Mouse (Mus musculus): ENCODE measurements around the gene Mbnl2.

Gene Mbnl2

DNA sequence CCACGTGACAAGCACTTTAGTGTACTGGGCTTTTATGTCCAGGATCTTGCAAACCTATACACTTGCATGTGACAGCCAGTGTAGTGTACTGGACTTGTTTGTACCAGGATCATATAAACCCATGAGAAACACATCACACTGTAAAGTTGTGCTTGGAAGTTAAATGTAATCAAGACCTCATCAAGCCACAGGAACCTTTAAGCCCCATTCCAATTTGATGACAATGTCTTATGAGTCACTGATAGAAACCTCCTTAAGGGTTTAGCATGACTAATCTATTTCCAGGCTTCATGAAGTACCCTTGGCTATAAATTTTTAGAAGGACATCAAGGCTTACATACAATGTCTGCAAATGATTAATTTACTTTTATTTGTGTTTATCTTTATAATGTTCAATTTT lies 47.6 kb downstream of the Mbnl2 start:
- peak; percentile 51 for DNase-seq (ENCODE audit: extremely low read depth, insufficient read length, low spot score)

DNA sequence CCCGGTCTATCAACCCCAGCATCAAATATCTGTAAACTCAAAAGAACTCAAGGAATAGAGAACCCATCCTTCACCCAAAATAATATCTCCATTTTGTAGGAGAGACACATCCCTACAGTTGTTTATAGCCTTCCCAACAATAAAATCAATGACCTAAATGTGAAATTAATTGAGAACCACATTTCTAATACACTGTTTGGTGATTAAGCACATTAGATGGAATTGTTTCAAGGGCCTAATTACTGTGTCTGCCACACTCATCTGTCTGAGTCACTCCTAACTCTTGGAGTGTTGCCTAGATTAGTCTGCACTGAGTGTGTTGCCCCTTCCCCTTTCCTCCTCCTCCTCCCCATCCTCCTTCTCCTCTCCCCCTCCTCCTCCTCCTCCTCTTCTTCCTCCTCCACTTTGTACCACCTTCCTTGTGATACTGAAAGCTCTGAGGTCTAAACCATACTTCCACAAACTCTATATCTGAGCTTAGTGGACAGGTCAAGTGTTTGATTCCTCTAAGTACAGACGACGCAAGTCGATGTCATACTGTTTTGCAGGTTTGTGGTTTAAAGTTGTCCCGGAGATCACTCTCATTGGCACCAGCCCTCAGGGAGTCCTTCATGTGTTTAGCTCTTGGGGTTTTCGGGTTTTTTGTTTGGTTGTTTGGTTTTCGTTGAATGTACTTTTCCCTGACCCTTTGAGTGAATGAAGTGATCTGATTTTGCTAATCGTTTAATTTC lies 48.8 kb downstream of the Mbnl2 start:
- no peak for DNase-seq (ENCODE audit: extremely low read depth, insufficient read length, low spot score)

DNA sequence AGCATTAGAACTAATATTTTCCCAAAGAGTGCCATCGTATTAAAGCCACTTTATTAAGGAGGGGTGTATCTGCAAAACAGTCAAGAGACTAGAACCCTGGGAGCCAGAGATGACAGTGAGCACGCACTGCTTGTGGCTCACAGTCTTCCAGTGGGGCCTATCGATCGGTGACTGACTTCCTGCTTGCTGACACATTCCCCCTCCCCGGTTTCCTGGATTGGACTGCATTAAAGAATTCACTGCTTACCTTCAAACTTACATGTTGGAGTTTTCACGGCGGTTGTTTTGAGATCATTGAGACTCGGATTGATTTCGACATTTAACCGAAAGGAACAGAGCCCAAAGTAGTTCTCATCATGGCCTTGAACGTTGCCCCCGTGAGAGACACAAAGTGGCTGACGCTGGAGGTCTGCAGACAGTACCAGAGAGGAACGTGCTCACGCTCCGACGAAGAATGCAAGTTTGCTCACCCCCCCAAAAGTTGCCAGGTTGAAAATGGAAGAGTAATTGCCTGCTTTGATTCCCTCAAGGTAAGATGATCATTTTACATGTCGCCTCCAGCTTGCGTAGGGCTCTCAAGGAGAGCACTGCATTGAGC lies 49.5 kb downstream of the Mbnl2 start:
- no peak for DNase-seq (ENCODE audit: extremely low read depth, insufficient read length, low spot score)

DNA sequence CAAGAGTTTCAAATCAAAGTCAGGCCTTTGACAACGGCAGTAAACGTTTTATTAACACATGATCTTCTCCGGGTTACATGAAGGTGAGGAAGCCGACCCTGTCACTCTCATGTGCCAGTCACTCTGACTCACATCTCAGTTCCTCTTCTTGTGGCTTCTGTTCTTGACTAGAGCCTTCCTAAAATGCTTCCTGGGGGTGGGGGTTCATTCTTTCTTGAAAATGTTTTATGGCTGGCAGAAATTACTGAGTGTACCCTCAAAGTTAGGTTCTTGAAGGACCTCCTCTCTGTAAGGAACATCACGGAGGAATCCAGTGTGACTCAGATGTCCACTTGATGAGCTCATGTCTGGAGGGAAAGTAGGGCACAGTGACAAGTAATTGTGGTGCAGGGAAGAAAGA lies 50.2 kb downstream of the Mbnl2 start:
- peak; percentile 43 for DNase-seq (ENCODE audit: extremely low read depth, insufficient read length, low spot score)

DNA sequence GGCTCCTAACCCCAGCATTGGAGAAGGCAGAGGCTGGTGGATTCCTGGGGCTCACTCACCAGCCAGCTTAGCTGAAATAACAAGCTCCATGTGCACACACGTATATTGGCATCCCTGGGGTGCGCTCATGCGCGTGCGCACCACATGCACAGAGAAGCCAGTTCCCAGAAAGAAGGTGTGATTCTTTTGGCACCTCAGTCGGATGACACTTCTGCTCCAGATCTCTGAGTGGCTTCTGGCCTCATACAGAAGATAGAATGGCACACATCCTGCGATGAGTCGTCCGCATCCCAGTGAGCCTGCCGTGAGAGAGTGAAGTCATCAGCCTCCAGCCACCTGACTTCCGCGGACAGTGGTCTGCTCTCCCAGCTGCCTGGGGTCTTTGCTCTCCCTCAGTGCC lies 55.0 kb downstream of the Mbnl2 start:
- DNase-seq (ENCODE audit: extremely low read depth, insufficient read length, low spot score), result no peak

DNA sequence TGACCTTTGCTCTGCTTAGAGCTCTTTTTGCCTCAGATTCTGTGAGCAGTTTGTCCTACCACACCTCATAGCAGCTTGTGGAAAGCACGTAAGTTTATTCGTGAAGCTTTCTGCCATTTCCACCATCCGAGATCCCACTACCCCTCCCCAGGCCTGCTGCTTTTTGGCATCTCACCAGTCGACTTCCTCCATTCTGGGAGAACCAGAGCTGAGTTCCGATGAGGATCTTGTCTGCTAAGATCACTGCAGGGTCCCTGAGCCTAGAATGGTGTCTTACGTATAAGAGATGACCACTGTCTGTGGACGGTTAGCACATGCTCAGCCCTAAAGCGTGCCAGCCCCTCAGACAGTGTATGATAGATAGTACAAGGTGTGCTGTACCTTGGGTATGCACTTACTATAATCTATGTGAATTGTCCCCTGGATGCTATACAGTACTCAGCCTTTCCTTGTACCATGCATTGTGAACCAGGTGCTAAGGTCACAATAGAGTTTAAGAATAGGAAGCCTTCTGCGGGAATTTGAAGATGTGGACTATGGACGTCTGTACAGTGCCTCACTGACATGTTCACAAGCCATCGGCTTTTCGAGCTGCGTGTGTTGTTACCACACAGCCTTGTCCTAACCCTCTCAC lies 55.5 kb downstream of the Mbnl2 start:
- DNase-seq (ENCODE audit: extremely low read depth, insufficient read length, low spot score), result no peak

DNA sequence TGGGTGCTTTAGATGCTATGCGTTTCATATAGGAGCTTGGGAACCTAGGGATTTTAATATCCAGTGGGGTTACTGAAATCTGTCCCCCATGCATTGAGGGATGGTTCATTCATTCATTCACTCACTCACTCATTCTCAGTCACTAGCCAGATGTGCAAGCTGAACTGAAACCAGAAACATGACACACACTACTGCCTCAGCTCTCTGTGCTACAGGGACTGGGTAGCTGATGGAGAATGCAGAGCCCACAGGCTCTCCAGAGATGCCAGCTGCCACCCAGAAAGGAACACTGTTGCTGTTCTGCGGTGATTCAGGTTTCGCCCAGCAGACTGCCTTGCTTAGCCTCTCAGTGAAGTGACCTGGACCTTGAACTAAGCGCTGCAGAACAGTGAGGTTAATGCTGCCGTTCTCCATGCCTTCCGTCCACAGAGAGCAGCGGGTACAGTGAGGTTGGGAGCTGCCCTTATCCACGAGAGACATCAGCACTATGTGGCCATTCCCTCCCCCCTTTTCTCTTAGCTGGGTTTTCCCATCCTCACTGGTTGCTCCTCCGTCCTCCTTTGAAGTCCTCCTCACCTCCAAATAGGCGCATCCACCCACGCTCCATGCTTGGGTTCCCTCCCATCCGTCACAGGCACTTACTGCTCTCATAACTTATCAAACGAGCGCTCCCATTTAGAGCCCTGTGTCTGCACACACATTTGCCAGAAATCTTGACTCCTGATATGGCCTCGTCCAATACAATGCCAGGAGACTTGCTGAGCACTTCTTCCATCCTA lies 58.2 kb downstream of the Mbnl2 start:
- no peak for DNase-seq (ENCODE audit: extremely low read depth, insufficient read length, low spot score)

DNA sequence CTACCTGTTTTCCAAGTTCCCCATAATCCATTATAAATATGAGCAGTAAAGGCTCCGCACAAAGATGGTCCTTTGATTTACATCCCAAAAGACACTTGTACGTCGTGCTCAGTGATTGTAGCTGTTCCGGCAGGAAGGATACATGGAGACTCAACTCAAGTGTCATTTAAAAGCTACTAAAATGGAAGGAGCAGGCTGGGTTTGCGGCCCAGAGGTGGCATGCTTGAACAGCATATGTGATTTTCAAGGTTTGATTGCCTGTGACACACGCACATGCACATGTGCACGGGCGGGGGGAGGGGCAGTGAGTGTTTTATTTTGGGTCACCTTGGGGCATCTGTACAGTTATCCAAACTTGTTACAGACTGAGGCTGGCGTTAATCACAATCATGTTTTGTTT lies 59.9 kb downstream of the Mbnl2 start:
- DNase-seq (ENCODE audit: extremely low read depth, insufficient read length, low spot score), result no peak

DNA sequence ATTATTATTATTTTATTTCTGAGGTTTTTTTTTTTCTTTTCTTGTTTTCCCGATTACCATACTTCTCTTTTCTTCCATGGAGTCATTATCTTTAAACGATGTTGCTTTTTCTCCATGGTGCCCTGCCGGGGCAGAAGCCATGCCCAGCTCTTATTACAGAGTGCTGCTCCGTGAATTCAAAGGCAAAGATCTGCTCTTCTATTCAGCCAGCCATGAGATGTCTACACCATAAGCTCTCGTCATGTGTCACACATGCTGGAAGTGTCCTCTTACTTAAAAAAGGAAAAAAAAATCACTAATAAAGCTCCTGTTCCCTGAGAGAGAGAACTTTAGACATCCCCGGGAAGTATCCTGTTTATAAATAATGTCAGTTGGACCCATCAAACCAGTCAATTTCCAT lies 60.4 kb downstream of the Mbnl2 start:
- no peak for DNase-seq (ENCODE audit: extremely low read depth, insufficient read length, low spot score)

DNA sequence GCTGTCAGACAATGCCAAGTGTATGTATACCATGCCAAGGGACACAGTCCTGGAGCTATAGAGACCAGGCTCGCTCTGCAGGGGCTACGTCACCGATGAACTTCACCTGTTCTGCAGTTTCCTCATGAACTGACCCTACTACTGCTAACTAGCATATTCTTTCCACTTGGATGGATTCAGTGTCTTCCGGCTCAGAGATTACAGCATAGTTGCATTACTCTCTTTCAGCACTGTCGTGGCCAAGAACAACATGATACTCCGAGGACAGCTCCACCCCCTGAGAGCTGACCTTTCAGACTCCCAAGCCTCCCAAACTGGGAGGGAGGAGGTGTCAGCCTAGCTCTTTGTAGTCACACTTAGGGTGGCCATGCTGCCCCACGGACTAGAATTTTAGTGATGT lies 60.9 kb downstream of the Mbnl2 start:
- no peak for DNase-seq (ENCODE audit: extremely low read depth, insufficient read length, low spot score)

DNA sequence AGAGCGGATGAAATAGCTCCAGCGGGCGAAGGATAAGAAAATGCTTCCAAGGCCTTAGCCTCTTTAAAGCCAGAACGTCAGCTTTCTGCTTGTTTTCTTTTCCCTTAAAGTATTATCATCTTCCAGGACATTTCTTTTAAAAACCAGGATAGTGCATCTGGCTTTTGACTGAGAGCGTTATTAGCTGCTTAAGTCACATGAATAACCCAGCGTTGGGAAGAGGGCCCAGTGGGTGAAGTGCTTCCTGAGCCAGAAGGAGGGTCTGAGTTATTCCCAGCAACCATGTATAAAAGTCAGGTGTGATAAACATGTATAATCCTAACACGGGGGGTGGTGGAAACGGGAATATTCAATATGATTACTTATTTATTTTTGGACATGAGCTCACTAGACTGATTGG lies 61.4 kb downstream of the Mbnl2 start:
- no peak for DNase-seq (ENCODE audit: extremely low read depth, insufficient read length, low spot score)

DNA sequence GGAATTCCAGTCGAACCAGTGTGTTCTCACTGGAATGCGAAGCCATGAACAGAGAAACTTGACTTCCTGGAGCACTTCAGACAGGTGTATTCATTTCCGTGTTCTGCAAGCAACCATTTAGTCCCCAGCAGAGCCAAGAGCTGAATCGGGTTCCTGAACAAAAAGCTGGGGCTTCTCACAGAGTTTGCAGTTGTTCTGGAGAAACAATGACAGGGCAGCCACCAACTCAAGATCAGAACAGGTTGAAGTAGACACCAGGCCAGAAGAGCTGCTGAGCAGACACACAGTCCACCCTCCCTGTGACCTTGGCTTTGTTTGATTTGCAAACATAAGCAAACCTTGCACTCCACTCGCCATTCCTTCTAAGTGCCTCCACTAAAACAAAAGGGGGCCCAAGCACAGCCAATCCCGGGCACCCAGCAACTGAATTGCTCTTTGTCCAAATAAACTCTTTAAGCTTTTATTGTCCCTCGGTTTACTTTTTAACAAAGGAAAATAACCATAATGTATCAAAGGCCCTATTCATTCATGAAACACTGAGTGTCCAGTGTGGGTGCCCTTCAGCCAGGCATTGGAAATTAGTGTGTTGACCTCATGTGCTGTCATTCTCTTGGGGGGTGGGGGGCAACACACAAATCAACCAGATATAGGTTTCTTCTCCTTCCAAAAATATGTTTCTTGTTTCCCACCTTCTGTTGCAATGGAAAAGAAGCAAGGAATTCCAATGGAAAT lies 62.4 kb downstream of the Mbnl2 start:
- DNase-seq (ENCODE audit: extremely low read depth, insufficient read length, low spot score), result no peak

DNA sequence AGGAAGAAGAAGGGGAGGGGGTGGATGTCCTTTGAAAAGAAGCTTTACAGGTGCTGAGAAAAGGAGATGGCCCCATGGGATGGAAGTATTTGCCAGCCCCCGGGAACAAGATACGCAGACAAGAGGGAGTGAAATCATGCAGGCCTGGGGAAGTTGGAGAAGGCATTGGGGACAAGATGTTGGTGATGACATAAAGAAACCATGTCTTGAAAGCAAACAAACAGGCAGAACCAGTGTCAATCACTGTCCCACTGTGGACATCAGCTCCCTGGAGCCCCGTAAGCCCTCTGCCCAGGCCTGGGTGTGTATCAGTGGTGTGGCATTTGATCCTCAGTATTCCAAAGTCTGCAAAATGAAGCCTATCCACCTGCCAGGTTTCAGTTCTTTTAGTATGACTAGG lies 63.2 kb downstream of the Mbnl2 start:
- DNase-seq (ENCODE audit: extremely low read depth, insufficient read length, low spot score), result no peak

DNA sequence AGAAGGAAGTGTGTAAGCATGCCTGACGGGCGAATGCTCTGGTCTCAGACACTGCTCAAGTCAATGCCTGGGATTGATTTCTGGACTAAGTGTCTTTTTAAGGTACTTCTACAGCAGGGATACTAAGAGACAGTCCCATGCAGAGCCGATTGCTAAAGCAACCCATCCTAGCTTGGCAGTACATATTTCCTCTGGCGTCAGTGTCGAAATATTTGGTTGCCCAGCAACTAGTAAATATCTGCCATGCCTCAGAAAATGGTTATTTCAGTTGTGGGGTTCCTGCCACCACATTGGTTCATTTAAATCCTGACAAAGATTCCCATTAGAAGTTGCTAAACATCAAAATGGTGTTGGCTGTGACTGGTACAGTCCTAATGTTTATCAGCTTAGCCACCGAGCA lies 66.4 kb downstream of the Mbnl2 start:
- DNase-seq (ENCODE audit: extremely low read depth, insufficient read length, low spot score), result no peak

DNA sequence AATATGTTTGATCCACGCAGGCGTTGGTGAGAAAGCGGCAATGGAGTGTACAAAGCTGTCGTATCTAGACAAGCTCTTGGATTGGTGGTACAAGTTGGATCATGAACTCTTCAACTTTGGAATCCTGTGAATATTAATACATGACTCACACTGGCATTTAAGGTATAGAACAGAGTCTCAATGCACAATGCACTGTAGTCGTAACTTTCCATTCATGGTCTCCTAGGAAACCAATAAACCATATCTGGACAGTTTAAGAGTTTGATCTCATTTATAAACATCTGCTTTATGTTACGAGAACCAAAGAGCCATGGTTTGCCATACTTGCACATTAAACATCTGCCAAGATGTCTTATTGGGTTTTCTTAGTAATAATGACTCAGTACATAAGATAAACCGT lies 66.9 kb downstream of the Mbnl2 start:
- no peak for DNase-seq (ENCODE audit: extremely low read depth, insufficient read length, low spot score)

DNA sequence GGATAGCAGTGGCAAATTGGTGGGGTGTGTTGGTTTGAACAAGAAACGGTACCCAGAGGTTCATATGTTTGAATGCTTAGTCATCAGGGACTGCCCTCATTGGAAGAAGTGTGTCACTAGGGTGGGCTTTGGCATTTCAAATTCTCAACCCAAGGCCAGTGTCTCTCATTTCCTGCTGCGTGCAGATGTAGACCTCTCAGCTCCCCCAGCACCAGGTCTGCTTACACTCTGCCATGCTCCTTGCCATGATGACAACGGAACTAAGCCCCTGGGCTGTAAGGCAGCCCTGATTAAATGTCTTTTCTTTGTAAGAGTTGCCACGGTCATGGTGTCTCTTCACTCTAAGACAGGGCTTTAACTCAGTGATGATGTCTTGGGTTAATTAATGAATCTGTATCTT lies 69.2 kb downstream of the Mbnl2 start:
- no peak for DNase-seq (ENCODE audit: extremely low read depth, insufficient read length, low spot score)

DNA sequence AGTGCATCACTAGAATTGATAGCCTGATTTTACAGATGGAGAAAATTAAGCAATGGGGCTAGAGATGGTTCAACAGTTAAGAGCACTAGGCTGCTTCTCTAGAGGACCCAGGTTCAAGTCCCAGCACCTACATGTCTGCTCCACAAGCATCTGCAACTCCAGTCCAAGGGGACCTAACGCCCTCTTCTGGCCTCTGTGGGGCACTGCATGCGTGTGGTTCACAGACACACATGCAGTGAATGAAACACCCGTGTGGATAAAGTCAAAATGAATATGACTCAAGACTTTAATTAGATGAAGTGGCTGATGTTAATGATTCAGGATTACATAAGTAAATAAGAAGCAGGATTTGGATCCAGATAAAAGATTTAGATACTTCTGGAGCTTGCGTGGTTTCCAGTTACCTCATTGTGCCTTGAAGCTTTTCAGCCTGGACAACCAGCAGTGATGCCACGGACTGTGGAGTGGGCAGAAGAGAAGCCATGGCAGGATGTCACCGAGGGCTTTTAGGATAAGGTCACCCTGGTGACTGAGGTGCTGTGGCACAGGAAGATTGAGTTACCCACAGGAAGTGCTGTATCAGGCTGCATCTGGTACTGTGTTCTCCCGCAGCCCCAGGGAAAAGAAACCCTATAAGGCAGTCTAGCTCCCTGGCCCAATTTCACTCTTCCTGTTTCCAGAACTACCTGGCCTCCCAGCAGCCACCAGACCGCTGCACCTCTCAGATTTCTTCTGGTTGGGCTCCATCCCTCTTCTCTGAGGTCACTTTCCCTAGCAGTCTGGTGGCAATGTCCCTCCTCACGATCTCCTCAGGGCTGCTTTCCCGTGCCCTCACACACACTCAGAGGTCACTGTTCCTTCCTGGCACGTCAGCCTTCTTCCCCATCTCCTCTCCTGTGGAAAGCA lies 72.2 kb downstream of the Mbnl2 start:
- no peak for DNase-seq (ENCODE audit: extremely low read depth, insufficient read length, low spot score)

DNA sequence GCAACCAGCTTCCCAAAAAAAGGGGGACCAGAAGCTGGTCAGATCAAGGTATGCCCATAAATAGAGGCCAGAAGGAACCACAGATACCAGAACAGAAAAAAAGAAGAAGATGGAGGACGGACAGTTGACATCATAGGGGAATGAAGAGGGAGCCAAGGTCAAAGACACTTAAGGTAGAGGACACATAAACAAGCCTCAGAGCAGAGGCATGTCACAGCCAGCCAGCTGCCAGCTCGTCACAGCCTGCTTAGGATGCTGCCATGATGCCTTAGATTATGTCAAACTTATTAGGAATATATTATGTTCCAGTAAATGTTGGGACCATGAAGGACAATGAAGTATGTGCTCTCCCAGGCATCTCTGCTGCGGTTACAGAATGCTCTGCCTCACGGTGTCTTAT lies 73.9 kb downstream of the Mbnl2 start:
- DNase-seq (ENCODE audit: extremely low read depth, insufficient read length, low spot score), result no peak

DNA sequence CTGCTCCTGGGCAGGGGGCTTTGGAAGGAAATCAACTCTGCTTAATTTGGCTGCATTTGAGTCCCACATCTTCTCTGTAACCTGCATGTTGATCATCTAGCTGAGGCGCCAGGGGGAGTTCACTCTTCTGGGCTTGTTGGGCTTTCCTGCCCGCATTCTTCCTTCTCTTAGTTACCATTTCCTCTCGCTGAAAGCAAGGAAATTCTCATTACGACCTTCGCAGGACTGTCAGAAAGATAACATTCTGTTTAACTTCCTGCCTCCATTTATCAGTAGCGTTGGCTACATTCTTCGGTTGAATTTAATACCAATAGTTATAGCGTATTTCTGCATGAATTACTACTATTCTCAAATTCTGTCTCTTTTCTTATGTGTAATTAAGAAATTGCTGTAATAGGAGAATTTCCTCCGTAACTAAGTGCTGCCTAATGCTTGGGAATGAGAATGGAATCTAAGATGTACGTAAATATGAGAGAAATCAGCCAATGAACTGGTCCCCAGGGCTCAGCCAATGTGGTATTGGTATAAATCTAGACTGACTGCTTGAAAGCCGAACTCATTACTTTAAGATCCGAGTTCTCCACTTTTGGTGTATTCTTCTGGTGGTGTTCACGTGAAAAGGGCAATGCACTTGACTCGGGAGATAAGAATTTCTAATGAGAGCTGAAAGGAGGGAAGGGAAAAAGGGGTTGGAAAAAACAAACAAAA lies 76.8 kb downstream of the Mbnl2 start:
- no peak for DNase-seq (ENCODE audit: extremely low read depth, insufficient read length, low spot score)
